Mouse (Mus musculus) MEL (cell line): ENCODE results near the gene Sectm1b. TPM values are rescaled to one million over a fixed set of nuclear protein-coding genes. Genes with fewer than 3 reads are reported as not detected.

Experiments
- DNase-seq: peaks from one replicate; pipeline ENCODE4 v3.0.0; 2011; ENCODE audit warnings: low read depth, low spot score
- H3K27ac ChIP-seq: 2 replicates; pipeline ENCODE4 v1.5.1; 2012; ENCODE audit warnings: low read depth, mild to moderate bottlenecking, control low read depth, low read length, moderate library complexity; ENCODE audit not compliant: control insufficient read depth
- H3K27me3 ChIP-seq, 2 experiments: fragments of 150-350 bp in 1 of 2; sonication (generic) in 1 of 2; 2 replicates each; pipeline ENCODE4 v1.6.1; 2012; ENCODE audit warnings: low read length in 2 of 2, mild to moderate bottlenecking in 2 of 2, improper control_type of control experiment in 1 of 2, moderate library complexity in 1 of 2; ENCODE audit not compliant: insufficient read depth in 2 of 2, control insufficient read depth in 1 of 2
- H3K36me3 ChIP-seq, 2 experiments: 2 replicates each; pipeline ENCODE4 v1.6.1; 2012 to 2014; ENCODE audit warnings: low read length in 2 of 2, improper control_type of control experiment in 1 of 2, inconsistent platforms in 1 of 2, mild to moderate bottlenecking in 1 of 2; ENCODE audit not compliant: insufficient read depth in 2 of 2, control insufficient read depth in 1 of 2
- H3K4me1 ChIP-seq, 2 experiments: fragments of 150-350 bp in 1 of 2; sonication (generic) in 1 of 2; 2 replicates each; pipeline ENCODE4 v1.6.1; 2012; ENCODE audit warnings: low read length in 2 of 2, improper control_type of control experiment in 1 of 2, mild to moderate bottlenecking in 1 of 2; ENCODE audit not compliant: insufficient read depth in 2 of 2, control insufficient read depth in 1 of 2
- H3K4me3 ChIP-seq, 2 experiments: fragments of 150-350 bp in 1 of 2; sonication (generic) in 1 of 2; 2 replicates each; pipeline ENCODE4 v1.5.1; 2012; ENCODE audit warnings: low read depth in 2 of 2, low read length in 2 of 2, mild to moderate bottlenecking in 2 of 2, moderate library complexity in 2 of 2, control low read depth in 1 of 2, improper control_type of control experiment in 1 of 2; ENCODE audit not compliant: control insufficient read depth in 1 of 2, insufficient read depth in 1 of 2
- H3K79me2 ChIP-seq: 2 replicates; pipeline ENCODE4 v1.6.1; 2012; ENCODE audit warnings: mild to moderate bottlenecking, low read length, moderate library complexity; ENCODE audit not compliant: control insufficient read depth, poor library complexity, insufficient read depth
- H3K9ac ChIP-seq: 2 replicates; pipeline ENCODE4 v1.6.1; 2012; ENCODE audit warnings: low read depth, mild to moderate bottlenecking, control low read depth, low read length, moderate library complexity; ENCODE audit not compliant: control insufficient read depth, poor library complexity, severe bottlenecking
- H3K9me3 ChIP-seq: fragments of 150-350 bp; sonication (generic); replicated peaks from 2 replicates; pipeline ENCODE4 v1.6.1; 2012; ENCODE audit warnings: mild to moderate bottlenecking, low read length, improper control_type of control experiment, moderate library complexity; ENCODE audit not compliant: insufficient read depth
- BHLHE40 ChIP-seq: IDR thresholded peaks from 2 replicates; pipeline ENCODE4 v1.6.1; 2012; ENCODE audit warnings: low read depth, mild to moderate bottlenecking, inconsistent platforms, low read length, improper control_type of control experiment, borderline replicate concordance
- CHD1 ChIP-seq: IDR thresholded peaks from 2 replicates; pipeline ENCODE4 v1.6.1; 2012; ENCODE audit warnings: low read depth, mild to moderate bottlenecking, inconsistent platforms, low read length, improper control_type of control experiment
- CHD2 ChIP-seq: IDR thresholded peaks from 2 replicates; pipeline ENCODE4 v1.6.1; 2011; ENCODE audit warnings: low read length, improper control_type of control experiment
- CTCF ChIP-seq, 3 experiments: IDR thresholded peaks in 2 of 3; conservative IDR thresholded peaks in 1 of 3; 2 replicates each; pipeline ENCODE4 v1.5.1; 2011 to 2012; ENCODE audit warnings: low read length in 3 of 3, low read depth in 2 of 3, mild to moderate bottlenecking in 2 of 3, improper control_type of control experiment in 1 of 3, inconsistent platforms in 1 of 3, mixed read lengths in 1 of 3, moderate library complexity in 1 of 3; ENCODE audit not compliant: control insufficient read depth in 1 of 3, insufficient read depth in 1 of 3, poor library complexity in 1 of 3, severe bottlenecking in 1 of 3
- EP300 ChIP-seq, 2 experiments: IDR thresholded peaks; 2 replicates each; pipeline ENCODE4 v1.6.1; 2011; ENCODE audit warnings: improper control_type of control experiment in 2 of 2, low read length in 2 of 2, low read depth in 1 of 2, mild to moderate bottlenecking in 1 of 2
- ETS1 ChIP-seq: IDR thresholded peaks from 2 replicates; pipeline ENCODE4 v1.6.1; 2012; ENCODE audit warnings: low read depth, mild to moderate bottlenecking, inconsistent platforms, low read length, improper control_type of control experiment, moderate library complexity
- GABPA ChIP-seq: IDR thresholded peaks from 2 replicates; pipeline ENCODE4 v1.6.1; 2012; ENCODE audit warnings: low read depth, mild to moderate bottlenecking, inconsistent platforms, low read length, improper control_type of control experiment, moderate library complexity
- GATA1 ChIP-seq: IDR thresholded peaks from 2 replicates; pipeline ENCODE4 v1.6.1; 2011; ENCODE audit warnings: low read depth, low read length, improper control_type of control experiment
- JUND ChIP-seq: IDR thresholded peaks from 2 replicates; pipeline ENCODE4 v1.6.1; 2011; ENCODE audit warnings: low read depth, mild to moderate bottlenecking, improper control_type of control experiment, low read length
- MAFK ChIP-seq: IDR thresholded peaks from 2 replicates; pipeline ENCODE4 v1.6.1; 2011; ENCODE audit warnings: low read depth, mild to moderate bottlenecking, low read length, improper control_type of control experiment, borderline replicate concordance
- MAZ ChIP-seq: IDR thresholded peaks from 2 replicates; pipeline ENCODE4 v1.6.1; 2012; ENCODE audit warnings: low read depth, mild to moderate bottlenecking, inconsistent platforms, low read length, improper control_type of control experiment
- MEF2A ChIP-seq: IDR thresholded peaks from 2 replicates; pipeline ENCODE4 v1.6.1; 2014; ENCODE audit warnings: low read depth, mild to moderate bottlenecking, inconsistent platforms, low read length, improper control_type of control experiment; ENCODE audit not compliant: poor library complexity, insufficient replicate concordance, severe bottlenecking; ENCODE audit errors: extremely low read depth
- MXI1 ChIP-seq: IDR thresholded peaks from 2 replicates; pipeline ENCODE4 v1.6.1; 2011; ENCODE audit warnings: mild to moderate bottlenecking, low read depth, low read length, improper control_type of control experiment
- MYC ChIP-seq: IDR thresholded peaks from 2 replicates; pipeline ENCODE4 v1.6.1; 2011; ENCODE audit warnings: low read depth, mild to moderate bottlenecking, low read length, improper control_type of control experiment, moderate library complexity
- POLR2AphosphoS2 ChIP-seq: IDR thresholded peaks from 2 replicates; pipeline ENCODE4 v1.6.1; 2011; ENCODE audit warnings: low read length, improper control_type of control experiment
- RAD21 ChIP-seq: IDR thresholded peaks from 2 replicates; pipeline ENCODE4 v1.6.1; 2011; ENCODE audit warnings: mild to moderate bottlenecking, low read depth, low read length, improper control_type of control experiment
- RCOR1 ChIP-seq: IDR thresholded peaks from 2 replicates; pipeline ENCODE4 v1.6.1; 2012; ENCODE audit warnings: low read depth, mild to moderate bottlenecking, inconsistent platforms, low read length, improper control_type of control experiment
- SIN3A ChIP-seq: IDR thresholded peaks from 2 replicates; pipeline ENCODE4 v1.6.1; 2012; ENCODE audit warnings: low read length, improper control_type of control experiment, inconsistent platforms
- SMC3 ChIP-seq: IDR thresholded peaks from 2 replicates; pipeline ENCODE4 v1.6.1; 2011; ENCODE audit warnings: low read depth, low read length, improper control_type of control experiment
- UBTF ChIP-seq: IDR thresholded peaks from 2 replicates; pipeline ENCODE4 v1.6.1; 2012; ENCODE audit warnings: low read depth, mild to moderate bottlenecking, inconsistent platforms, low read length, improper control_type of control experiment, moderate library complexity, borderline replicate concordance; ENCODE audit not compliant: insufficient read depth
- ZC3H11A ChIP-seq: IDR thresholded peaks from 2 replicates; pipeline ENCODE4 v1.6.1; 2012; ENCODE audit warnings: low read depth, mild to moderate bottlenecking, inconsistent platforms, low read length, improper control_type of control experiment
- ZKSCAN1 ChIP-seq: IDR thresholded peaks from 2 replicates; pipeline ENCODE4 v1.6.1; 2012; ENCODE audit warnings: low read depth, mild to moderate bottlenecking, inconsistent platforms, low read length, improper control_type of control experiment, moderate library complexity
- ZMIZ1 ChIP-seq: IDR thresholded peaks from 2 replicates; pipeline ENCODE4 v1.6.1; 2012; ENCODE audit warnings: low read depth, mild to moderate bottlenecking, inconsistent platforms, low read length, improper control_type of control experiment, moderate library complexity
- ZNF384 ChIP-seq: IDR thresholded peaks from 2 replicates; pipeline ENCODE4 v1.6.1; 2012; ENCODE audit warnings: low read depth, mild to moderate bottlenecking, inconsistent platforms, low read length, improper control_type of control experiment
- polyA plus RNA-seq, 2 experiments: library from polyadenylated mRNA; stranded (reverse) in 1 of 2; unstranded in 1 of 2; fragments of >175 nt in 1 of 2; fragments of >200 nt in 1 of 2; gene quantifications; 2 replicates each; pipeline versions ENCODE4 v1.2.1 to v1.2.4; 2012; ENCODE audit warnings: low replicate concordance in 2 of 2, low read depth in 1 of 2; ENCODE audit not compliant: insufficient read length in 2 of 2, insufficient read depth in 1 of 2, missing spikeins in 1 of 2
- total RNA-seq: library from RNA; depleted of rRNA; stranded (reverse); fragments of 300-350 nt; gene quantifications from 2 replicates; pipeline ENCODE4 v1.2.3, GENCODE M21; 2012

Gene Sectm1b
- total and polyA plus RNA-seq, 3 experiments: 0.14 TPM; not detected in 2

- TF ChIP-seq EP300 (IDR thresholded peaks at IDR 0.05; ENCODE audit: low read depth in 1 of 2, low read length in 2 of 2) (peak; percentile 86), ZKSCAN1 (no peak), MAZ (no peak), SMC3 (no peak), JUND (no peak), ZMIZ1 (no peak), POLR2AphosphoS2 (no peak), RAD21 (no peak), RCOR1 (peak; percentile 74), CHD2 (no peak), ZC3H11A (no peak), MYC (no peak), UBTF (no peak), BHLHE40 (0 out of 2 replicates have a peak, but pooled peaks have one; percentile 45)
- TF ChIP-seq, all 39 proteins: peak for 11
These were observed 36.1 kb downstream of the Sectm1b start (continued) for GRCm38 (mm10) chr11:121027259-121027658.

GRCm38 (mm10) chr11:121024163-121024562 lies 39.2 kb downstream of the Sectm1b start:
- peak; percentile 21 for DNase-seq
- Histone ChIP-seq H3K27me3 (no peaks in the 10 kb centered on the region), H3K4me1 (peaks cover 3 to 16% of the 10 kb centered on the region in 2 experiments; a peak in 3 of 4 replicates), H3K9ac (no peak overlapping the region), H3K4me3 (no peak overlapping the region), H3K36me3 (peaks cover 0 to 6% of the 10 kb centered on the region in 2 experiments; a peak in 2 of 4 replicates), H3K27ac (no peak overlapping the region), H3K79me2 (no peaks in the 10 kb centered on the region), H3K9me3 (no peaks in the 10 kb centered on the region)
- TF ChIP-seq MEF2A (no peak), ZNF384 (no peak), GABPA (no peak), ETS1 (no peak), MXI1 (no peak), EP300 (IDR thresholded peaks at IDR 0.05; ENCODE audit: low read depth in 1 of 2, low read length in 2 of 2) (0 out of 4 replicates have a peak, but pooled peaks of 1 of the 2 experiments have one; percentile 7), MAFK (no peak), ZKSCAN1 (no peak), CTCF (IDR thresholded peaks at IDR 0.05 in 2 of 3, conservative IDR thresholded peaks at IDR 0.05 in 1 of 3; ENCODE audit: control insufficient read depth in 1 of 3, insufficient read depth in 1 of 3, low read depth in 2 of 3, low read length in 3 of 3, poor library complexity in 1 of 3, severe bottlenecking in 1 of 3) (no peak), JUND (no peak), GATA1 (0 out of 2 replicates have a peak, but pooled peaks have one; percentile 28), SIN3A (no peak), ZMIZ1 (no peak), CHD1 (no peak)
